Mouse (Mus musculus): ENCODE measurements at regions not wholly inside any gene's neighbourhood (a gene's known extent, or its start where the extent isn't known, plus 50 kb on each side); places are given as distances from the start of the nearest gene placed in this dataset.

DNA sequence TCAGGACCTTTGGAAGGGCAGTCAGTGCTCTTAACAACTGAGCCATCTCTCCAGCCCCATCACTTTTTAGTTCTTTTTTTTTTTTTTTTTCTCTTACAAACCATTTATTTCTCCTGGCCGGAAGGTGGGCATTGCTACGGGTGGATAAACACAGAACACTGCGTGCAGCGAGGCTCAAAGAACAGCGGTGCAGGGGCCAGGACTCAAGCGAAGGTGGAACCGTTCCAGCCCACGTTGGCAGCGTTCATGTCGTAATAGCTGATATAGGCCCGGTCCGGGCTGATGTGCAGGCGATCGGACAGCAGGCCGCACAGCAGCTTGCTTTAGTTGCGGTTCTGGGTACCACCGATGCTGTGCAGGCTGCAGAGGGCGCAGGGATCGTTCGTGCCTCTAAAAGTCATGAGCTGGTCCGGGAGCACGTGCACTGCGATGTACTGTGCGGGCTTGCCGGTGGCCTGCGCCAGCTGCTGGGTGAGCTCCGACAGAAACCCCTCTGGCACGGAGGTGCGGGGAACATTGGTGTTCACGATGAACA, 164.3 kb downstream of the Zfp281 start:
- peak; percentile 41 to 49 for DNase-seq

DNA sequence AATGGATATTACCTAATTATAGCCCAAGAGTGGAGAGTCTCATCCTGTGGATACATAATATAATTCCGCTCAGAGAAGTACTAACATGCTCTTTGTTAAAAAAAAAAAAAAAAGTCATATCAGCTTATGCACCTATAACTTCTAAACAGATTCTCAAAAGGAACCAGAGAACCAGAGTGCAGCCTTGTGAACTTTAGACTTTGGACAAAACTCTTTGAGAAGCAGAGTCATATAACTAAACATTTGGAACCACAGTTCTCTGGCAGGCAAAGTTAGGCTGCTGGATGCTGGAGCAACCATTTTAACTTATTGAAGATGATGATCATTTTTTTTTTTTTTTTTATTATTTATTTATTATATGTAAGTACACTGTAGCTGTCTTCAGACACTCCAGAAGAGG, 166.9 kb downstream of the Zfp281 start:
- DNase-seq: no peak
